1 mouse cellular context compared by ENCODE assay signal in the genomic region with DNA sequence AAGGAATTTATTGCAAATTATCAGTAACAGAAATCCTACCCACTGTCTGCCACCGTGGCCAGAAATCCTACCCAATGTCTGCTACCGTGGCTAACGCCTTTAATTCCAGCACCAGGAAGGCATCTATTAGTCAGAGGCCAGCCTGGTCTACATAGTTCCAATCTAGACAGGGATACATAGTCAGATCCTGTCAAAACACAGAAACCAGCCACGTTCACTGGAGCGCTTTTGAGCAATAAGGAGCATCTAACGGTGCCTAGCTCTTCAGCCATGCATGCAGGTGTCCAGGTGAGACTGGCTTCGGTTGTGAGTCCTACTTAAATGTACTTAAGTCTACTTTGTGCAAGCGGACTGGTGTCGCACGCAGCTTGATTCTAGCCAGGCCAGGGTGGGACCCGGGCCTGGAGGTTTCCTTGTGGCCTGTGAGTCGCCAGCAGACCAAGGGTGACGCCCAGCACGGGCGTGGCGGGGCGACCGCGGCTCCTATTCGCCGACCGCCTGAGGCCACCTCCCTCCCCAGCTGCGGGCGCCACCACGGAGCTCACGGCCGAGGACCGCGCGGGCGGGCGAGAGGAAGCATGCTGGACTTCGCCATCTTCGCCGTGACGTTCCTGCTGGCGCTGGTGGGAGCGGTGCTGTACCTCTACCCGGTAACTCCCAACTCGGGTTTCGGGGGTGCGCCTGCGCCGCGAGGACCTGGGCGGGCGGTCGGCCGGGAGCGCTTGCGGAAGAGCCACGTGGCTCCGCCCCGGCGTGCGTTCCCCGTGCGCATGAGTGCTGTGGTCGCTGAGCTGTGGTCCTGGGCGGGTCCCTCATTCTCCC.
TF ChIP-seq lines count a peak whose summit lies in the region.

Gene Cyp20a1, plus strand, starts transcription at position 516 of the 822 bp plus-strand sequence.

TF ChIP-seq in myocyte, 11 proteins besides CTCF, POLR2A, EP300 and RAD21 (continued from another document):
- no peak for TF ChIP-seq CEBPB (IDR thresholded peaks at IDR 0.05; ENCODE audit: insufficient read depth, poor library complexity, severe bottlenecking)
- TF ChIP-seq MYOG (IDR thresholded peaks at IDR 0.05; ENCODE audit: control insufficient read depth in 1 of 3, insufficient read depth in 1 of 3, insufficient read length in 2 of 3, low read depth in 2 of 3) = peak in 1 of 3 experiments; percentile 24
- no peak for TF ChIP-seq REST (IDR thresholded peaks at IDR 0.05; ENCODE audit: insufficient read depth, insufficient read length)
- peak; percentile 81 for TF ChIP-seq POLR2AphosphoS2 (IDR thresholded peaks at IDR 0.05; ENCODE audit: insufficient read length, low read depth)
- no peak for TF ChIP-seq TCF12 (IDR thresholded peaks at IDR 0.05; ENCODE audit: insufficient read depth, poor library complexity, severe bottlenecking)
